Mouse (Mus musculus) limb, embryonic 13.5 days (tissue): ENCODE measurements at regions not wholly inside any gene's neighbourhood (a gene's known extent, or its start where the extent isn't known, plus 50 kb on each side); places are given as distances from the start of the nearest gene placed in this dataset.
A peak's percentile ranks its signal among the peaks of the same experiment; 100 is the strongest.

ENCODE experiments used
- ATAC-seq: fragments of 200-750 bp; cut with Nextera tagmentation; 2 replicates; pipeline ENCODE4 v1.8.0; 2017; ENCODE audit warnings: low read depth, moderate number of reproducible peaks, moderate TSS enrichment; ENCODE audit not compliant: low FRiP score
- H3K27ac ChIP-seq: fragments of 300-500 bp; sonication (generic); 2 replicates; pipeline ENCODE4 v1.5.1; 2015; ENCODE audit warnings: inconsistent platforms, mild to moderate bottlenecking, moderate library complexity
- H3K27me3 ChIP-seq: fragments of 300-500 bp; sonication (generic); 2 replicates; pipeline ENCODE4 v1.6.1; 2015; ENCODE audit warnings: mild to moderate bottlenecking, inconsistent platforms
- H3K36me3 ChIP-seq: fragments of 300-500 bp; sonication (generic); 2 replicates; pipeline ENCODE4 v1.6.1; 2015; ENCODE audit warnings: inconsistent platforms, mild to moderate bottlenecking, moderate library complexity
- H3K4me1 ChIP-seq: fragments of 300-500 bp; sonication (generic); 2 replicates; pipeline ENCODE4 v1.6.1; 2015; ENCODE audit warnings: inconsistent platforms
- H3K4me2 ChIP-seq: fragments of 300-500 bp; sonication (generic); replicated peaks from 2 replicates; pipeline ENCODE4 v1.6.1; 2015; ENCODE audit warnings: inconsistent platforms, mild to moderate bottlenecking, moderate library complexity
- H3K4me3 ChIP-seq: fragments of 300-500 bp; sonication (generic); 2 replicates; pipeline ENCODE4 v1.5.1; 2015; ENCODE audit warnings: moderate library complexity, mild to moderate bottlenecking, inconsistent platforms
- H3K9ac ChIP-seq: fragments of 300-500 bp; sonication (generic); 2 replicates; pipeline ENCODE4 v1.6.1; 2015; ENCODE audit warnings: mild to moderate bottlenecking, inconsistent platforms
- H3K9me3 ChIP-seq: fragments of 300-500 bp; sonication (generic); 2 replicates; pipeline ENCODE4 v1.6.1; 2016; ENCODE audit warnings: inconsistent platforms
- WGBS: fragments of 180-500 bp; shearing (Covaris S2); methylation state at CpG from one replicate; pipeline ENCODE4 v1.1.7; 2015; 5-methylcytosine and 5-hydroxymethylcytosine counted together

DNA sequence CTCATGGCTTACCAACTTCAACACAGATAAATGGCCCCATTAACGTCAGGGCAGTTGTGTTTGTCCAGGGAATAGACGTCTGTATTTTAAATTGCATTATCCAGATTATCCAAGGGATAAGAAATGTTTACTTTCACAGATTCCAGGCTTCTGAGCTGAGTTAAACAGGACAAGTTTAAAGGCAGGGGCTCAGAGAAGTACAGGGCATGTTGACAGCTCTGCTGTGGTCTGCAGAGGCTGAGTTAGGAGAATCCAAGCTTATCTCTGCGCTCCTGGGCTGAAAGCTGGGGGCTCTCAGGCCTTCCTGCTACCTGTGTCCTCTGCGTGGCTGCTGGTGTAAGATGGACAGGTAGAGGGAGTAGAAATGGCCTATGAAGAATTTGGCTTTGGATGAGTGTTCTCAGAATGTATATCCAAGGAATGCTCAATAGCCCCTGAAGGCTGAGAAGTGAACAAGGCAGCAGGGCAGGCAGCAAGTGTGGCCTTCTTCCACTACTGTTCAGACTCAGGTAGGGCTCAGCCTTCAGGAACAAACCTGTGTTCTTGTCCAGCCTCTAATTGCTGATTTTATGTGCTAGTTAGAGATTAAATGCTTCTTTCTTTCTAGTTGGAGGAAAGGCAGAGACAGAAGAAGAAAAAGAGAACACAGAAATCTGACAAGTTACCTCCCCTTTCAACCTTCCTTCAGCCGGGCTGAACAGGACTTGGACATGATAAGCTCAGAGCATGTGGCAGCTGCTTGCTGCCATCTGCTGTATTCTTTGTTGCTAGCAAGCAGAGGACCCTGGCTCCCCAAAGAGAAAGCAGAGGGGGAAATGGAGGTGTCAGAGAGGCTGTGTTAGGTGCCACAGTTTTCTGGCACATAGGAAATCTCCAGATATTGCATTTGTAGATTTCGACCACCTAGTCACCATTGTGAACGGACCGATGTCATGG, 77.9 kb upstream of the Grem2 start:
- Histone ChIP-seq H3K4me1 (no peaks in the 10 kb centered on the region), H3K36me3 (no peaks in the 10 kb centered on the region), H3K27me3 (no peaks in the 10 kb centered on the region), H3K9me3 (no peaks in the 10 kb centered on the region), H3K9ac (no peak overlapping the region), H3K4me2 (no peak overlapping the region), H3K27ac (no peak overlapping the region), H3K4me3 (no peak overlapping the region)
- peak; percentile 75; the same call in 1 of the 2 replicates for ATAC-seq
- 62% methylated on average over 8 of the region's 8 CpGs for WGBS

GRCm38 (mm10) chr1:174992520-174992919, 70.9 kb upstream of the Grem2 start:
- no peaks in the 10 kb centered on the region for H3K36me3 ChIP-seq
- 89% methylated on average over 4 of the region's 4 CpGs for WGBS
- H3K4me3 ChIP-seq, result no peak overlapping the region
- no peaks in the 10 kb centered on the region for H3K27me3 ChIP-seq
- H3K9me3 ChIP-seq, result no peaks in the 10 kb centered on the region
- H3K27ac ChIP-seq, result no peak overlapping the region
- no peak for ATAC-seq
- H3K9ac ChIP-seq, result no peak overlapping the region
- H3K4me1 ChIP-seq, result no peaks in the 10 kb centered on the region
- H3K4me2 ChIP-seq, result no peak overlapping the region

DNA sequence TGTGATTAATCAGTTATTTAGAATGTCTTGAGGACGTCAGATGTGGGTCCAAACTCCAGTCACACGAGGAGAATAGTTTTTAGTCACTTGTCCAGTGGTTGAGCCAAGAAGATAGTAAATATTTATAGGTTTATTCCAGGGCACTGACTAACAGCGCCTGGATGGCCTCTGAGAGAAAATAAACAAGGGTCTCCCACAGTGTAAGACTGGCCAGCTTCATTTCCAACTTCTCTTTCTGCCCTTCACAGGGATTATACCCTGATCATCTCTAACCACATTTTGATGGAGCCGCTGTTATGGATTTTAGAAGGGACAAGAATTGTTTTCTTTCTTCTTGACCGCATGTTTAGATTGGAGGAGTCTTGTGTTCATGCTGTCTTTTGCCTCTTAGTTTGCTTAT, 67.0 kb upstream of the Grem2 start:
- no peak overlapping the region for H3K27ac ChIP-seq
- no peaks in the 10 kb centered on the region for H3K9me3 ChIP-seq
- WGBS, result 71% methylated on average over 5 of the region's 5 CpGs
- no peak overlapping the region for H3K4me3 ChIP-seq
- H3K9ac ChIP-seq, result no peak overlapping the region
- no peak overlapping the region for H3K4me2 ChIP-seq
- H3K4me1 ChIP-seq, result no peaks in the 10 kb centered on the region
- no peaks in the 10 kb centered on the region for H3K36me3 ChIP-seq
- H3K27me3 ChIP-seq, result no peaks in the 10 kb centered on the region
- ATAC-seq, result no peak

DNA sequence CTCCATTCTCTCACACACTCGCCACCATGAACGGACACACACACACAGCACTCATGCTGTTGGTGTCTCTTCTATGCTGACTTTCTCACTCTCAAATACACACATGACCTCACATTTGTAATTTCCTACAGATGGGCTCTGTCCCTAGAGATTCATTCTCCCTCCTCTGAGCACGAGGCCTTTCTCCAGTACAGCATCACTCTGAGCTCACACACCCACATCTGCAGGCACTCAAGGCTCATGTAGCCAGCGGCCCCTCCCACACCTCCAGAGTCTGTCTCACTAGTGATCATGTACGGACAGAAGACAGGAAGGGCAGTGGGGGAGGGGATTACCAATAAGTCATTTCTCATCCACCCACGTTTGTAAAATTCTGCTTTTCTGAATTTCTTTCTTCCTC, 50.3 kb upstream of the Grem2 start:
- WGBS, result 47% methylated on average over 6 of the region's 6 CpGs
- no peaks in the 10 kb centered on the region for H3K27me3 ChIP-seq
- no peak overlapping the region for H3K9ac ChIP-seq
- no peaks in the 10 kb centered on the region for H3K36me3 ChIP-seq
- peak; percentile 48; the same call in 1 of the 2 replicates for ATAC-seq
- no peak overlapping the region for H3K4me3 ChIP-seq
- no peak overlapping the region for H3K27ac ChIP-seq
- peaks cover 4% of the 10 kb centered on the region; the same call in 1 of the 2 replicates for H3K4me1 ChIP-seq
- no peaks in the 10 kb centered on the region for H3K9me3 ChIP-seq
- no peak overlapping the region for H3K4me2 ChIP-seq
